Mouse (Mus musculus): ENCODE data around the gene Tmem247. TPM values are rescaled to one million over a fixed set of nuclear protein-coding genes. Genes with fewer than 3 reads are reported as not detected.

Tmem247 gene
- total RNA-seq, 2 experiments from 2014 or later: not detected

GRCm38 (mm10) chr17:86962894-86963585 lies 45.9 kb downstream of the Tmem247 start, which contains the start of gene Rhoq:
Gene Rhoq (plus strand): TSS chr17:86963082.
- DNase-seq (ENCODE audit: low spot score in 2 of 2): peak; percentile 60 to 73

GRCm38 (mm10) chr17:86963586-86963902 lies 46.4 kb downstream of the Tmem247 start:
- no peak for DNase-seq (ENCODE audit: low spot score in 2 of 2)

GRCm38 (mm10) chr17:86964041-86964440 lies 46.9 kb downstream of the Tmem247 start:
- no peak for DNase-seq (ENCODE audit: low spot score in 2 of 2)

- DNase-seq (ENCODE audit: low spot score in 2 of 2): peak; percentile 40 to 56
Measured at GRCm38 (mm10) chr17:86964502-86964901, 47.4 kb downstream of the Tmem247 start.

GRCm38 (mm10) chr17:86965121-86965520 lies 48.0 kb downstream of the Tmem247 start:
- DNase-seq (ENCODE audit: low spot score in 2 of 2): no peak

- no peak for DNase-seq (ENCODE audit: low spot score in 2 of 2)
Measured at GRCm38 (mm10) chr17:86966040-86966439, 48.9 kb downstream of the Tmem247 start.

- no peak for DNase-seq (ENCODE audit: low spot score in 2 of 2)
Measured at GRCm38 (mm10) chr17:86967048-86967447, 49.9 kb downstream of the Tmem247 start.

- no peak for DNase-seq (ENCODE audit: low spot score in 2 of 2)
Measured at GRCm38 (mm10) chr17:86967536-86968525, 50.7 kb downstream of the Tmem247 start.

GRCm38 (mm10) chr17:86968581-86968980 lies 51.4 kb downstream of the Tmem247 start:
- DNase-seq (ENCODE audit: low spot score in 2 of 2): no peak

- no peak for DNase-seq (ENCODE audit: low spot score in 2 of 2)
Measured at GRCm38 (mm10) chr17:86969582-86969981, 52.4 kb downstream of the Tmem247 start.

- no peak for DNase-seq (ENCODE audit: low spot score in 2 of 2)
Measured at GRCm38 (mm10) chr17:86970026-86970750, 53.0 kb downstream of the Tmem247 start.

- no peak for DNase-seq (ENCODE audit: low spot score in 2 of 2)
Measured at GRCm38 (mm10) chr17:86971036-86971435, 53.9 kb downstream of the Tmem247 start.

- no peak for DNase-seq (ENCODE audit: low spot score in 2 of 2)
Measured at GRCm38 (mm10) chr17:86971860-86972259, 54.7 kb downstream of the Tmem247 start.

Other genes with a start within 250 kb of the Tmem247 start
- gene Epas1, start 163.6 kb upstream of the Tmem247 start, total RNA-seq (2021): 100 to 1,000 TPM; 129 to 150 TPM
- not detected for gene Atp6v1e2, start 30.5 kb downstream of the Tmem247 start, total RNA-seq (2021)
- 10 to 100 TPM; 46.0 to 46.9 TPM for gene Rhoq, start 45.7 kb downstream of the Tmem247 start, total RNA-seq (2021)
- gene Pigf, start 108.1 kb downstream of the Tmem247 start, total RNA-seq (2021): 10 to 100 TPM; 11.4 to 13.0 TPM
- gene Cript, start 108.2 kb downstream of the Tmem247 start, total RNA-seq (2021): 10 to 100 TPM; 49.8 to 50.1 TPM
- 10 to 100 TPM; 53.0 to 53.4 TPM for gene Socs5, start 190.3 kb downstream of the Tmem247 start, total RNA-seq (2021)

Measured in adrenal gland, postnatal 4 days (tissue).